Comparison of ENCODE assay signal across 9 mouse cellular contexts in the genomic region with DNA sequence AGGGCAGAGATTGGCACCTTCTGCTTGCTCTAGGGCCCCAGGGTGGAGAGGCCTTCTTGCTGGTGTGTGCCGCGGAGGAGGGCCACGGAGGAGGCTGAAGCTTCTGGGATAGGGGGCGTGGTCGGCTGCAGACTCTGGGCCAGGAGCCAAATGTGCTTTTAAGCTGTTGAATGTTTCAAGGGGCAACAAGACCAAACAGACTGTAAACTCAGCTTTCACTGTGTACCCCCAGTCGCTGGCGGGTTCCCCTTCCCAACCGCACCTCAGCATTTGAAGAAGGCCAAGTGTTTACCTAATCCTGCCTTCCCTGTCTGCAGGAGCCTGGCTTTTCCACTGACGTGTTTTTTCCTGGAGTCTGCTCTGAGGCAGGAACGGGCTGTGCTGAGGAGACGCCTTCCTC. TPM values are rescaled to one million over a fixed set of nuclear protein-coding genes. Genes with fewer than 3 reads are reported as not detected.
A peak's percentile ranks its signal among the peaks of the same experiment; 100 is the strongest.
DNase-seq lines count a peak whose midpoint lies in the region; ATAC-seq and TF ChIP-seq lines count a peak whose summit lies in the region.
"Had no signal": no experiment of that assay in that cellular context is flagged by ENCODE, and none has a peak within 500 bp of the region (broad histone marks: within the 10 kb centered on the region; RNA-seq: fewer than 3 reads in every experiment).

No protein-coding gene starts in this region.

- H3K36me3 ChIP-seq in forebrain, embryonic 12.5 days (replicated peaks), result no peaks in the 10 kb centered on the region
- H3K36me3 ChIP-seq in hindbrain, postnatal 0 days (ENCODE audit: insufficient read depth, low read length), result no peaks in the 10 kb centered on the region
- no peaks in the 10 kb centered on the region; the same call in 1 of the 2 replicates for H3K36me3 ChIP-seq in liver, embryonic 11.5 days (ENCODE audit: control insufficient read depth, insufficient read depth, low read length)

- no peak overlapping the region for H3K4me2 ChIP-seq in forebrain, embryonic 12.5 days
- H3K4me2 ChIP-seq in hindbrain, postnatal 0 days (ENCODE audit: low read depth, low read length), result no peak overlapping the region
- no peak overlapping the region for H3K4me2 ChIP-seq in liver, embryonic 11.5 days

- peaks cover 22% of the 10 kb centered on the region for H3K4me1 ChIP-seq in forebrain, embryonic 12.5 days
- peaks cover 13% of the 10 kb centered on the region; the same call in 1 of the 2 replicates for H3K4me1 ChIP-seq in hindbrain, postnatal 0 days (ENCODE audit: insufficient read depth, low read length)
- H3K4me1 ChIP-seq in liver, embryonic 11.5 days (replicated peaks; ENCODE audit: control insufficient read depth, insufficient read depth, low read length), result 0 out of 2 replicates have a peak, but pooled peaks cover 6% of the 10 kb centered on the region

- peak; percentile 29 for DNase-seq in embryo, embryonic 11 days
- DNase-seq in embryo, embryonic 9.5 days (ENCODE audit: extremely low spot score), result no peak
- peak; percentile 60 for DNase-seq in hindbrain, postnatal 0 days (ENCODE audit: low spot score)
- DNase-seq in liver, embryonic 11.5 days (ENCODE audit: low spot score), result no peak
- DNase-seq in testis, postnatal 14 days (ENCODE audit: low spot score), result peak; percentile 37
- no peak for DNase-seq in Muller cell, postnatal 12 days (ENCODE audit: inconsistent ontology term)
- no peak for DNase-seq in layer of hippocampus, postnatal 25 days (ENCODE audit: extremely low spot score in 1 of 2, low spot score in 1 of 2)

- H3K27ac ChIP-seq in forebrain, embryonic 12.5 days, result peak overlapping the region; percentile 59; the same call in 1 of the 2 replicates
- H3K27ac ChIP-seq in hindbrain, postnatal 0 days, result peak overlapping the region; percentile 16; the same call in 1 of the 2 replicates
- H3K27ac ChIP-seq in liver, embryonic 11.5 days (ENCODE audit: low read depth, low read length), result peak overlapping the region; percentile 58; the same call in 1 of the 2 replicates
- H3K27ac ChIP-seq: liver, embryonic 14.5 days had no signal

- H3K9ac ChIP-seq in forebrain, embryonic 12.5 days, result no peak overlapping the region
- H3K9ac ChIP-seq in hindbrain, postnatal 0 days (replicated peaks; ENCODE audit: low read length), result no peak overlapping the region
- no peak overlapping the region for H3K9ac ChIP-seq in liver, embryonic 11.5 days (ENCODE audit: low read depth, low read length)
- H3K9ac ChIP-seq: liver, embryonic 14.5 days had no signal

- ATAC-seq in forebrain, embryonic 12.5 days (ENCODE audit: low FRiP score), result no peak
- ATAC-seq in hindbrain, postnatal 0 days, result no peak
- ATAC-seq in liver, embryonic 11.5 days (replicated peaks; ENCODE audit: low FRiP score), result no peak

- H3K9me3 ChIP-seq in forebrain, embryonic 12.5 days, result no peaks in the 10 kb centered on the region
- no peaks in the 10 kb centered on the region for H3K9me3 ChIP-seq in hindbrain, postnatal 0 days (ENCODE audit: low read length)
- no peaks in the 10 kb centered on the region for H3K9me3 ChIP-seq in liver, embryonic 11.5 days (ENCODE audit: control insufficient read depth, low read length)

- H3K27me3 ChIP-seq in forebrain, embryonic 12.5 days, result no peaks in the 10 kb centered on the region
- no peaks in the 10 kb centered on the region; the same call in 1 of the 2 replicates for H3K27me3 ChIP-seq in hindbrain, postnatal 0 days (ENCODE audit: insufficient read depth, low read length)
- no peaks in the 10 kb centered on the region for H3K27me3 ChIP-seq in liver, embryonic 11.5 days (replicated peaks; ENCODE audit: control insufficient read depth, insufficient read depth, low read length)

- no peak overlapping the region for H3K4me3 ChIP-seq in forebrain, embryonic 12.5 days (replicated peaks)
- no peak overlapping the region for H3K4me3 ChIP-seq in hindbrain, postnatal 0 days (ENCODE audit: low read length)
- no peak overlapping the region for H3K4me3 ChIP-seq in liver, embryonic 11.5 days (ENCODE audit: low read depth, low read length)

- TF ChIP-seq CTCF in hindbrain, postnatal 0 days (IDR thresholded peaks at IDR 0.05; ENCODE audit: low read depth), result no peak

- WGBS in forebrain, embryonic 12.5 days, result 57% methylated on average over 11 of the region's 11 CpGs
- 26% methylated on average over 11 of the region's 11 CpGs for WGBS in hindbrain, postnatal 0 days
- 58% methylated on average over 11 of the region's 11 CpGs for WGBS in liver, embryonic 11.5 days

RNA-seq across cellular contexts. Expression of a gene that starts 48.0 kb away (rescaled TPM):
- polyA plus RNA-seq in forebrain, embryonic 12.5 days (2016; fragmentation: Nextera tagmentation; extraction: Ambion mirVana), result 17.1 and 21.7 TPM in 2 replicates
- total RNA-seq in hindbrain, postnatal 0 days (2014; rRNA removed), result 23.6 and 25.9 TPM in 2 replicates
- polyA plus RNA-seq in hindbrain, postnatal 0 days (2015; fragmentation: Nextera tagmentation; extraction: Ambion mirVana), result 7.1 and 8.0 TPM in 2 replicates
- 23.3 and 27.9 TPM in 2 replicates for polyA plus RNA-seq in liver, embryonic 11.5 days (2014; fragmentation: Nextera tagmentation; extraction: Ambion mirVana)
- total RNA-seq in layer of hippocampus, postnatal 25 days (2021), result 1 to 10 TPM; 3.3 to 4.2 TPM

Comparison
In these comparisons a context has a peak if more than half of its experiments do, and no peak if none do; other contexts are left out.
1. DNase-seq: peak in embryo, embryonic 11 days (single experiment), hindbrain, postnatal 0 days (single experiment) and testis, postnatal 14 days (single experiment); none in embryo, embryonic 9.5 days (single experiment), liver, embryonic 11.5 days (single experiment), Muller cell, postnatal 12 days (single experiment) and layer of hippocampus, postnatal 25 days (0 of 2).
2. Peak in every context shown above with its lines, with median percentiles within 50 percentile points of each other: H3K27ac ChIP-seq.